Mouse (Mus musculus) CD4-positive, CD25-positive, alpha-beta regulatory T cell, adult 4 months (primary cell): Measurements from ENCODE around the gene Cd96. TPM values are rescaled to one million over a fixed set of nuclear protein-coding genes. Genes with fewer than 3 reads are reported as not detected.

Source experiments
- ATAC-seq: one replicate; pipeline ENCODE4 v1.8.0; 2017
- polyA plus RNA-seq, 2 experiments: library from polyadenylated mRNA; unstranded; fragments of 100-300 nt; shearing (Covaris generic); gene quantifications; one replicate each; pipeline ENCODE4 v1.2.1; 2017

Cd96 gene
- polyA plus RNA-seq, 2 experiments from 2014 or later = 212 to 214 TPM

GRCm38 (mm10) chr16:46036261-46036660 is 83.8 kb downstream of the Cd96 start:
- ATAC-seq = no peak

- no peak for ATAC-seq
Measured at GRCm38 (mm10) chr16:46033896-46034295, 86.2 kb downstream of the Cd96 start.

- ATAC-seq = no peak
Measured at GRCm38 (mm10) chr16:46022958-46023491, 97.0 kb downstream of the Cd96 start.

GRCm38 (mm10) chr16:46022189-46022928 is 97.7 kb downstream of the Cd96 start:
- ATAC-seq = peak; percentile 88

GRCm38 (mm10) chr16:46021302-46021701 is 98.7 kb downstream of the Cd96 start:
- ATAC-seq = no peak

- no peak for ATAC-seq
Measured at GRCm38 (mm10) chr16:46020396-46020795, 99.7 kb downstream of the Cd96 start.

- no peak for ATAC-seq
Measured at GRCm38 (mm10) chr16:46019799-46020198, 100.3 kb downstream of the Cd96 start.

GRCm38 (mm10) chr16:46019359-46019758 is 100.7 kb downstream of the Cd96 start:
- no peak for ATAC-seq

GRCm38 (mm10) chr16:46011696-46012095 is 108.4 kb downstream of the Cd96 start:
- ATAC-seq = no peak

GRCm38 (mm10) chr16:46010906-46011220 is 109.2 kb downstream of the Cd96 start:
- ATAC-seq = peak; percentile 53

- ATAC-seq = peak; percentile 80
Measured at GRCm38 (mm10) chr16:46010153-46010905, 109.7 kb downstream of the Cd96 start, which contains the start of gene Plcxd2. Gene Plcxd2, minus strand, starts transcription at chr16:46010218.

- ATAC-seq = no peak
Measured at GRCm38 (mm10) chr16:46009717-46010116, 110.3 kb downstream of the Cd96 start.

- ATAC-seq = peak; percentile 10
Measured at GRCm38 (mm10) chr16:46008766-46009165, 111.3 kb downstream of the Cd96 start.

- no peak for ATAC-seq
Measured at GRCm38 (mm10) chr16:46008036-46008605, 111.9 kb downstream of the Cd96 start.

GRCm38 (mm10) chr16:46006261-46006660 is 113.8 kb downstream of the Cd96 start:
- ATAC-seq = peak; percentile 31

- ATAC-seq = peak; percentile 65
Measured at GRCm38 (mm10) chr16:46001550-46002166, 118.4 kb downstream of the Cd96 start.

GRCm38 (mm10) chr16:46000976-46001375 is 119.1 kb downstream of the Cd96 start:
- peak; percentile 47 for ATAC-seq

- no peak for ATAC-seq
Measured at GRCm38 (mm10) chr16:45999374-46000191, 120.5 kb downstream of the Cd96 start.

GRCm38 (mm10) chr16:45998231-45998630 is 121.8 kb downstream of the Cd96 start:
- ATAC-seq = no peak

GRCm38 (mm10) chr16:45990901-45991676 is 129.0 kb downstream of the Cd96 start:
- peak; percentile 62 for ATAC-seq

GRCm38 (mm10) chr16:45986236-45986635 is 133.8 kb downstream of the Cd96 start:
- no peak for ATAC-seq
